14 mouse cellular contexts compared by ENCODE assay signal in the genomic region with DNA sequence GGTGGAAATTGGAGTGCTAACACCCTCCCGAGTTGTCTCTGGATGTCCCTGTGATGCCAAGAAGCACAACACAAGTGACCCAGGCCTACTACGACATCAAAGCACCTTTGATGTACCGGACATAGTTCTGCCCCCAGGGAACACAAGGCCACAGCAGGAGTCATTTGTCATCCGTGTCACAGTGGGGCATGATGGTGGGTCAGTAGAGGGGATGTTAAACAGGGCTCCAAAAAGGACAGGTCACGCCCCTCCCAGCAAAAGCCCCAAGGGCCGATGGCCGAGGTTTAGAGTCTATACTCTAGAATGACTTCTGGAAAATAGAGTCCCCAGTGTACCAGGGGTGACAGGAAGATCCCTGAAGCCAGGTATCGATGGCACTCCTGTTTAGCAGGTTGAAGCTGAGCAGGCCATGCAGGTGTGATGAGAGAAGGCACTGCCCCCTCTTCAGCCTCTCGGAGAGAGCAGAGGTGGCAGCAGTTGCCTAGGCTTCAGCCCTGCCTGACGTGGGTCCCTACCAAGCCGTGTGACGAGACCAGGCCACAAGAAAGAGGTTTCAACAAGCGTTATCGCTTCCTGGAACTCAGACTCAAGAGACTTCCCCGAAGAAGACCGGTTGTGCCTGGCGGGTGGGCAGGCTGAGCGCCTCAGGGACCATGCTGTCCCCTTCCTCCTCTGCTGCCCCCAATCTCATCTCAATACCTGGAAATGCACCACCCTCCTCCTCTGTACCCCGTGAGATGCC. TPM values are rescaled to one million over a fixed set of nuclear protein-coding genes. Genes with fewer than 3 reads are reported as not detected.
DNase-seq lines count a peak whose midpoint lies in the region; ATAC-seq and TF ChIP-seq lines count a peak whose summit lies in the region.
"Had no signal": no experiment of that assay in that cellular context is flagged by ENCODE, and none has a peak within 500 bp of the region (broad histone marks: within the 10 kb centered on the region; RNA-seq: fewer than 3 reads in every experiment).

No protein-coding gene starts in this region.

- DNase-seq in lung, postnatal 0 days (ENCODE audit: low spot score), result no peak
- DNase-seq in lung, postnatal 14 days, result no peak
- peak; percentile 93 for DNase-seq in naive thymus-derived CD4-positive, alpha-beta T cell, adult 2 months (ENCODE audit: low read depth)
- DNase-seq in thymus, postnatal 36 days, result peak; percentile 72 to 85
- no peak for DNase-seq in right cerebral cortex, postnatal 25 days
- DNase-seq in retina, embryonic 14.5 days (ENCODE audit: low spot score), result no peak
- no peak for DNase-seq in urinary bladder, adult 18-20 months (ENCODE audit: low spot score in 2 of 2)
- DNase-seq: kidney, postnatal 14 days had no signal

- 55% methylated on average over 19 of the region's 19 CpGs for WGBS in lung, postnatal 0 days

- TF ChIP-seq EP300 in lung, postnatal 0 days (IDR thresholded peaks at IDR 0.05), result no peak

- no peak overlapping the region for H3K9ac ChIP-seq in lung, postnatal 0 days (replicated peaks; ENCODE audit: low read depth)
- H3K9ac ChIP-seq: hindbrain, embryonic 15.5 days; stomach, embryonic 15.5 days had no signal

- no peak for TF ChIP-seq CTCF in lung, postnatal 0 days (IDR thresholded peaks at IDR 0.05)

- no peaks in the 10 kb centered on the region for H3K27me3 ChIP-seq in lung, postnatal 0 days (replicated peaks; ENCODE audit: insufficient read depth, low read length)
- H3K27me3 ChIP-seq: hindbrain, embryonic 15.5 days; stomach, embryonic 15.5 days had no signal

- no peak overlapping the region for H3K4me3 ChIP-seq in lung, postnatal 0 days (ENCODE audit: low read depth, low read length)
- H3K4me3 ChIP-seq: hindbrain, embryonic 15.5 days; stomach, embryonic 15.5 days had no signal

- H3K27ac ChIP-seq in lung, postnatal 0 days (ENCODE audit: low read length), result no peak overlapping the region
- H3K27ac ChIP-seq: hindbrain, embryonic 15.5 days; stomach, embryonic 15.5 days had no signal

- no peaks in the 10 kb centered on the region for H3K36me3 ChIP-seq in lung, postnatal 0 days (ENCODE audit: insufficient read depth, low read length)
- H3K36me3 ChIP-seq: hindbrain, embryonic 15.5 days; stomach, embryonic 15.5 days had no signal

- peak; percentile 38 for ATAC-seq in lung, postnatal 0 days
- peak; percentile 48 to 65 for ATAC-seq in hematopoietic stem cell, adult 5-6 weeks (replicated peaks in 1 of 2; ENCODE audit: insufficient read depth in 1 of 2, low FRiP score in 2 of 2, low TSS enrichment in 1 of 2, low read depth in 1 of 2, poor library complexity in 2 of 2, severe bottlenecking in 2 of 2)

- H3K4me2 ChIP-seq in lung, postnatal 0 days (replicated peaks; ENCODE audit: low read depth, low read length), result no peak overlapping the region
- H3K4me2 ChIP-seq: hindbrain, embryonic 15.5 days; stomach, embryonic 15.5 days had no signal

- H3K9me3 ChIP-seq in lung, postnatal 0 days (ENCODE audit: low read length), result no peaks in the 10 kb centered on the region
- H3K9me3 ChIP-seq: hindbrain, embryonic 15.5 days; stomach, embryonic 15.5 days had no signal

- peaks cover 3% of the 10 kb centered on the region; the same call in 1 of the 2 replicates for H3K4me1 ChIP-seq in lung, postnatal 0 days (ENCODE audit: insufficient read depth, low read depth, low read length)
- H3K4me1 ChIP-seq: hindbrain, embryonic 15.5 days had no signal

RNA-seq across cellular contexts. Expression of a gene that starts 13.4 kb away (rescaled TPM):
- polyA plus RNA-seq in lung, postnatal 0 days (2015; fragmentation: Nextera tagmentation; extraction: Ambion mirVana), result 9.0 and 13.4 TPM in 2 replicates
- 2.6 and 2.7 TPM in 2 replicates for total RNA-seq in hematopoietic stem cell, adult 5-6 weeks (2017)

RNA-seq across cellular contexts. Expression of a gene that starts 16.5 kb away (rescaled TPM):
- not detected in 2 replicates for polyA plus RNA-seq in lung, postnatal 0 days (2015; fragmentation: Nextera tagmentation; extraction: Ambion mirVana)
- total RNA-seq in hematopoietic stem cell, adult 5-6 weeks (2017), result not detected in 2 replicates
- total RNA-seq: left cerebral cortex, postnatal 25 days had no signal
- polyA plus RNA-seq: cortical plate, adult 2 months; hindbrain, embryonic 15.5 days; neural tube, embryonic 14.5 days; stomach, embryonic 15.5 days had no signal

RNA-seq across cellular contexts. Expression of a gene that starts 18.8 kb away (rescaled TPM):
- polyA plus RNA-seq in lung, postnatal 0 days (2015; fragmentation: Nextera tagmentation; extraction: Ambion mirVana), result not detected in 2 replicates
- total RNA-seq in hematopoietic stem cell, adult 5-6 weeks (2017), result not detected in 2 replicates
- total RNA-seq: left cerebral cortex, postnatal 25 days had no signal
- polyA plus RNA-seq: cortical plate, adult 2 months; hindbrain, embryonic 15.5 days; neural tube, embryonic 14.5 days; stomach, embryonic 15.5 days had no signal

RNA-seq across cellular contexts. Expression of a gene that starts 24.0 kb away (rescaled TPM):
- not detected in 2 replicates for polyA plus RNA-seq in lung, postnatal 0 days (2015; fragmentation: Nextera tagmentation; extraction: Ambion mirVana)
- not detected in 2 replicates for total RNA-seq in hematopoietic stem cell, adult 5-6 weeks (2017)
- total RNA-seq: left cerebral cortex, postnatal 25 days had no signal
- polyA plus RNA-seq: cortical plate, adult 2 months; hindbrain, embryonic 15.5 days; neural tube, embryonic 14.5 days; stomach, embryonic 15.5 days had no signal

RNA-seq across cellular contexts. Expression of a gene that starts 33.7 kb away (rescaled TPM):
- polyA plus RNA-seq in lung, postnatal 0 days (2015; fragmentation: Nextera tagmentation; extraction: Ambion mirVana), result not detected in 2 replicates
- not detected in 2 replicates for total RNA-seq in hematopoietic stem cell, adult 5-6 weeks (2017)
- total RNA-seq: left cerebral cortex, postnatal 25 days had no signal
- polyA plus RNA-seq: cortical plate, adult 2 months; neural tube, embryonic 14.5 days; stomach, embryonic 15.5 days had no signal

Comparison
In these comparisons a context has a peak if more than half of its experiments do, and no peak if none do; other contexts are left out.
1. DNase-seq: peak in naive thymus-derived CD4-positive, alpha-beta T cell, adult 2 months (single experiment) and thymus, postnatal 36 days (2 of 2); none in lung, postnatal 0 days (single experiment), lung, postnatal 14 days (single experiment), right cerebral cortex, postnatal 25 days (single experiment), retina, embryonic 14.5 days (single experiment) and urinary bladder, adult 18-20 months (0 of 2).